Mouse (Mus musculus) G1E (cell line): ENCODE measurements around the gene Dnm3.

Experiments
- CTCF ChIP-seq: IDR thresholded peaks from 2 replicates; pipeline ENCODE4 v1.5.1; 2012; ENCODE audit warnings: low read depth, low read length, inconsistent platforms, mixed read lengths
- GATA1 ChIP-seq: IDR thresholded peaks from 2 replicates; pipeline ENCODE4 v1.6.1; 2012; ENCODE audit warnings: borderline replicate concordance, low read length, inconsistent platforms, mixed read lengths
- GATA2 ChIP-seq: IDR thresholded peaks from 2 replicates; pipeline ENCODE4 v1.6.1; 2012; ENCODE audit warnings: low read depth, low read length, inconsistent platforms, borderline replicate concordance
- TAL1 ChIP-seq: conservative IDR thresholded peaks from 2 replicates; pipeline ENCODE4 v1.6.1; 2012; ENCODE audit warnings: low read depth, low read length, inconsistent platforms, mixed read lengths

DNA sequence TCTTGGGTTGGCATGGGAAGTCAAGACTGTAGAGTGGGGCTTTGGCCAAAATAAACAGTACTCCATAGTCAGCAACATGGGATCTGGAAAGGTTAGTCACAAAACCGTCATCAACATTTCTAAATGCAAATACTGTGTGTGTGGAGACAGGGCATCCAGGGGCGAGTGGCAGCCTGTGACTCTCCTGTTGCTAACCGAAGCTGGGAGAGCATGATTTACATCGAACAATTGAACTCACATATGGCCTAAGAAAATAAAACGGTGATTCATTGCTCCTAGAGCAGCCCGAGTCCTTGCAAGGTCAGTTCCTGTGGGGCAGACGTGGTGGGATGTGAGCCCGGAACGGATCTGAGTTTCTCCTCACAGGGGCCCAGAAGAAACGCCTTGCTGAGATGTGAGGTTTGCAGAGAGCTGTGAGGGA is 401.2 kb downstream of the Dnm3 start:
- TF ChIP-seq CTCF: no peak
- TF ChIP-seq GATA2: no peak
- TF ChIP-seq GATA1: no peak
- TF ChIP-seq TAL1: no peak
